Mouse (Mus musculus): ENCODE data around the gene Tpsb2. TPM values are rescaled to one million over a fixed set of nuclear protein-coding genes. Genes with fewer than 3 reads are reported as not detected.
A peak's percentile ranks its signal among the peaks of the same experiment; 100 is the strongest.

Tpsb2 gene
- polyA plus RNA-seq, 1 experiment = 0.26 TPM

DNA sequence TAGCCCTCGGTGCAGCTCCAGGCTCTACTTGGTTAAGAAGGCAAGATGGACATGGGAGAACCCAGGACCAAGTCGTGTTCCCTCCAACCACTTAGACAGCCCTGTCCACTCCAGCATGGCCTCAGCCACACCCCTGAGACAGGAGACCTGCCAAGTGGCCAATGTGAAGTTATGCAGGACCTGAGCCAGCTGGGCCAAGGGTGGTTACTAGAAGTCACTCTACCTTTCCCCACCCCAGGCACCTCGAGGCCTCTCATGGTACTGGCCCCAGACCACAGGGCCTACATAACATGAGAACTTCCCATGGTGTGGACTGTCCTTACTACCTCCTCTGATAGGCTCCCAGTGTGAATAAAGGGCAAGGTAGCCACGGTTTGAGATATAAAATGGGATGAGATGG lies 48.1 kb downstream of the Tpsb2 start:
- H3K27me3 ChIP-seq (replicated peaks) = peaks cover 69% of the 10 kb centered on the region

DNA sequence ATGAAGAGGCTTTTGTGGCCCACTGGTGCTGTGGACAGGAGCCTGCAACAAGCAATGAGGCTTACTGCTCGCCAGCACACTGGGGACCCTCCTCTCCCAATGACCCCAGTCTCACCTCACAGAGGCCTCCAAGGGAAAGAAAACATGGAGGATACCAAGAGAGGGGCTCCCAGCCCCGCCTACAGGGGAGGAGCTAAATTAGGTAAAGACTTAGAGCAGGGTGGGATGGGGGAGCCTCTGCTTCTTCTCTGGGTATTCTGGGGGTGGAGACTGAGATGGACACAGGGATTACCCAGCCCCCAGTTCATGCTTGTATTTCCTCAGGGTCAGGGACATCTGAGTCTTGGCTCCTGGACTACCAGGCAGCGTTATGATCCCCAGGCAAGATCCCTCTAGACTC lies 48.8 kb downstream of the Tpsb2 start:
- Histone ChIP-seq H3K27me3 (replicated peaks) (peaks cover 69% of the 10 kb centered on the region), H3K4me1 (peaks cover 6% of the 10 kb centered on the region), H3K36me3 (replicated peaks; ENCODE audit: low read length) (no peaks in the 10 kb centered on the region), H3K4me3 (replicated peaks) (no peak overlapping the region), H3K9me3 (no peaks in the 10 kb centered on the region)
- TF ChIP-seq GATA1 (IDR thresholded peaks at IDR 0.05; ENCODE audit: borderline replicate concordance, low read length) (no peak), FLI1 (IDR thresholded peaks at IDR 0.05; ENCODE audit: low read length) (no peak)

More for the DNA sequence above, 48.1 kb downstream of the Tpsb2 start:
- no peaks in the 10 kb centered on the region for H3K9me3 ChIP-seq
- peaks cover 6% of the 10 kb centered on the region for H3K4me1 ChIP-seq
- no peaks in the 10 kb centered on the region for H3K36me3 ChIP-seq (replicated peaks; ENCODE audit: low read length)
- TF ChIP-seq FLI1 (IDR thresholded peaks at IDR 0.05; ENCODE audit: low read length) (no peak), GATA1 (IDR thresholded peaks at IDR 0.05; ENCODE audit: borderline replicate concordance, low read length) (no peak)
- no peak overlapping the region for H3K4me3 ChIP-seq (replicated peaks)

DNA sequence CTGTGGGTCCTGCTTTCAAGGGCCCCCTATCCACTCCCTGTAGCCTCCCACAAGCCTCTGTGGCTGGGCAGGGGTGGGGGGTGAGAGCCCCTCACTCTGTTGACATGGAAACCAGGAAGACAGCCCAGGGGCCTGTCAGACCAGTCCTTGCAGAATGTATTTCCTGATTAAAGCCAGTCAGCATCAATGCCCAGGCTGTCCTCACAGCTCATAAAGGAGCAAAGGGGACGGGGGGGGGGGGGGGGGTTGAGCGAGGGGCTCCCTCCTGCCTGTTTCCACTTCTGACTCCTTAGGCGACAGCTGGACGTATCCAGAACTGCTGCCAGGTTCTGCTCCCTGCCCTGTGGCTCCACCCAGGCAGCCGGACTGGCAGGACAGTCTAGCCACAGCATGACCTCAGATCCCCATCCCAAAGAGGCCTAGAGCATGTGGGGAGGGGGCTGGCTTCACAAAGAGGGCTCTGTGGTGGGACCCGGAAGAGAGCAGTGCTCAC lies 49.4 kb downstream of the Tpsb2 start:
- Histone ChIP-seq H3K36me3 (replicated peaks; ENCODE audit: low read length) (no peaks in the 10 kb centered on the region), H3K4me1 (peaks cover 6% of the 10 kb centered on the region), H3K27me3 (replicated peaks) (peaks cover 66% of the 10 kb centered on the region), H3K4me3 (replicated peaks) (no peak overlapping the region), H3K9me3 (no peaks in the 10 kb centered on the region)
- TF ChIP-seq GATA1 (IDR thresholded peaks at IDR 0.05; ENCODE audit: borderline replicate concordance, low read length) = no peak
- no peak for TF ChIP-seq FLI1 (IDR thresholded peaks at IDR 0.05; ENCODE audit: low read length)

DNA sequence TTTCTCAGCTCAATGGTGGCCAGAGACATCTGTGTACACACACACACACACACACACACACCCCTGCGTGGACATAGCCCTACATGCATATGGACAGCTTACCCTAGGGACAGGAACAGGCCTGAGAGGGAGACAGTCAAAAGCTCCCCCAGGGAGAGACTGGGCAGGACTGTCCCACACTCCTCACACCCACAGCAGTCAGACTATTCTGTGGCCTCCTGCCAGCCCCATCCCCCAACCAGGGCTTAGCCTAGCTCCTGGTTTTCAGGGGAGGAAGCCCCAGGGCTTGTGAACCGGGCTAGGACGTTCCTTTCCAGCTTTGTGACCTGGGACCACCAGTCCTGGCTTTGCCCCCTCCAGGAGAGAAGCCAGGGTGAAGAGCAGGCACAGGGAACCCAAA lies 50.1 kb downstream of the Tpsb2 start:
- no peaks in the 10 kb centered on the region; the same call in 1 of the 2 replicates for H3K4me1 ChIP-seq
- H3K36me3 ChIP-seq (replicated peaks; ENCODE audit: low read length) = no peaks in the 10 kb centered on the region
- TF ChIP-seq GATA1 (IDR thresholded peaks at IDR 0.05; ENCODE audit: borderline replicate concordance, low read length) = no peak
- TF ChIP-seq FLI1 (IDR thresholded peaks at IDR 0.05; ENCODE audit: low read length) = no peak
- H3K27me3 ChIP-seq (replicated peaks) = peaks cover 67% of the 10 kb centered on the region
- no peaks in the 10 kb centered on the region for H3K9me3 ChIP-seq
- no peak overlapping the region for H3K4me3 ChIP-seq (replicated peaks)

DNA sequence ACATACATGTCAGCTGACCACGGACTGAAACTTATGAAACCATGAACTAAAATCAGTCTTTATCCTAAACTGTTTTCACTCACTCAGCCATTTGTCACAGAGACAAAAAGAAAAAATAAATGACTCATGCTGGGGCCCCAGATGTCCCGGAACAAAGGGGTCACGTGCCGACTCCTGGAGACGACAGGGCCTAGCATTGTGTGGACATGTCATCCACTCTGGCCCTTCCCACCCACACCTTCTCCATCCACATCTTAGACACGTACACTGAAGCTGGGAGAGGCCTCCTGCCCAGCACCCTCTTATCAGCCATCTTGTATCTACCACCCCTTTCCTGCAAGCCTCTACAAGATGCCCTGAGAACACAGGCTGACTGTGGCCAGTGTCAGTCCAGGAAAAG lies 51.9 kb downstream of the Tpsb2 start:
- no peak for TF ChIP-seq GATA1 (IDR thresholded peaks at IDR 0.05; ENCODE audit: borderline replicate concordance, low read length)
- no peak for TF ChIP-seq FLI1 (IDR thresholded peaks at IDR 0.05; ENCODE audit: low read length)
- Histone ChIP-seq H3K4me3 (replicated peaks) (peak overlapping the region; percentile 3), H3K27me3 (replicated peaks) (peaks cover 69% of the 10 kb centered on the region), H3K9me3 (no peaks in the 10 kb centered on the region), H3K36me3 (replicated peaks; ENCODE audit: low read length) (no peaks in the 10 kb centered on the region), H3K4me1 (no peaks in the 10 kb centered on the region)

Other genes with a start within 250 kb of the Tpsb2 start
- gene Ptx4, start 245.5 kb upstream of the Tpsb2 start, polyA plus RNA-seq (2012; ENCODE audit: insufficient read depth, low replicate concordance) = 0.12 TPM in 1 of 2 replicates, not detected in the other
- 17.8 and 22.0 TPM in 2 replicates for gene Clcn7, start 232.9 kb upstream of the Tpsb2 start, polyA plus RNA-seq (2012; ENCODE audit: insufficient read depth, low replicate concordance)
- not detected in 2 replicates for gene Ccdc154, start 203.8 kb upstream of the Tpsb2 start, polyA plus RNA-seq (2012; ENCODE audit: insufficient read depth, low replicate concordance)
- not detected in 2 replicates for gene Gm38655, start 190.8 kb upstream of the Tpsb2 start, polyA plus RNA-seq (2012; ENCODE audit: insufficient read depth, low replicate concordance)
- gene BC003965, start 181.8 kb upstream of the Tpsb2 start, polyA plus RNA-seq (2012; ENCODE audit: insufficient read depth, low replicate concordance) = 31.5 and 33.2 TPM in 2 replicates
- gene Unkl, start 177.9 kb upstream of the Tpsb2 start, polyA plus RNA-seq (2012; ENCODE audit: insufficient read depth, low replicate concordance) = 20.2 and 51.9 TPM in 2 replicates
- gene Gnptg, start 126.2 kb upstream of the Tpsb2 start, polyA plus RNA-seq (2012; ENCODE audit: insufficient read depth, low replicate concordance) = 27.2 and 30.1 TPM in 2 replicates
- gene Tsr3, start 126.1 kb upstream of the Tpsb2 start, polyA plus RNA-seq (2012; ENCODE audit: insufficient read depth, low replicate concordance) = 12.5 and 25.4 TPM in 2 replicates
- 1.7 and 2.7 TPM in 2 replicates for gene Baiap3, start 109.9 kb upstream of the Tpsb2 start, polyA plus RNA-seq (2012; ENCODE audit: insufficient read depth, low replicate concordance)
- gene Ube2i, start 91.7 kb upstream of the Tpsb2 start, polyA plus RNA-seq (2012; ENCODE audit: insufficient read depth, low replicate concordance) = 72.7 and 190 TPM in 2 replicates
- gene Prss34, start 67.9 kb upstream of the Tpsb2 start, polyA plus RNA-seq (2012; ENCODE audit: insufficient read depth, low replicate concordance) = 1.5 and 34.1 TPM in 2 replicates
- gene Prss28, start 57.7 kb upstream of the Tpsb2 start, polyA plus RNA-seq (2012; ENCODE audit: insufficient read depth, low replicate concordance) = 0.68 TPM in 1 of 2 replicates, not detected in the other
- gene Prss29, start 47.7 kb upstream of the Tpsb2 start, polyA plus RNA-seq (2012; ENCODE audit: insufficient read depth, low replicate concordance) = not detected in 2 replicates
- gene Tpsab1, start 20.7 kb upstream of the Tpsb2 start, polyA plus RNA-seq (2012; ENCODE audit: insufficient read depth, low replicate concordance) = 0.23 TPM in 1 of 2 replicates, not detected in the other
- gene Tpsg1, start 3.0 kb downstream of the Tpsb2 start, polyA plus RNA-seq (2012; ENCODE audit: insufficient read depth, low replicate concordance) = not detected in 2 replicates
- gene Cacna1h, start 67.5 kb downstream of the Tpsb2 start, polyA plus RNA-seq (2012; ENCODE audit: insufficient read depth, low replicate concordance) = not detected in 2 replicates
- gene Tekt4, start 88.3 kb downstream of the Tpsb2 start, polyA plus RNA-seq (2012; ENCODE audit: insufficient read depth, low replicate concordance) = not detected in 2 replicates
- not detected in 2 replicates for gene Sstr5, start 131.0 kb downstream of the Tpsb2 start, polyA plus RNA-seq (2012; ENCODE audit: insufficient read depth, low replicate concordance)
- gene Sox8, start 204.4 kb downstream of the Tpsb2 start, polyA plus RNA-seq (2012; ENCODE audit: insufficient read depth, low replicate concordance) = 3.8 TPM in 1 of 2 replicates, not detected in the other
- gene Lmf1, start 212.8 kb downstream of the Tpsb2 start, polyA plus RNA-seq (2012; ENCODE audit: insufficient read depth, low replicate concordance) = 17.8 and 34.8 TPM in 2 replicates

Data from megakaryocyte, embryonic 14.5 days (primary cell).